Mouse (Mus musculus) erythroblast, embryonic 14.5 days (primary cell): ENCODE measurements around the gene Lmtk2.

Experiments used
- GATA1 ChIP-seq: IDR thresholded peaks from 2 replicates; pipeline ENCODE4 v1.6.1; 2012; ENCODE audit warnings: low read length, inconsistent platforms, mixed read lengths
- TAL1 ChIP-seq: IDR thresholded peaks from 3 replicates; pipeline ENCODE4 v1.6.1; 2012; ENCODE audit warnings: low read length, inconsistent platforms, mixed read lengths

- TF ChIP-seq GATA1 (no peak), TAL1 (no peak)
Measured at GRCm38 (mm10) chr5:144097902-144098639, 2.2 kb upstream of the Lmtk2 start.
